Mouse (Mus musculus): ENCODE results near the gene H13. TPM values are rescaled to one million over a fixed set of nuclear protein-coding genes. Genes with fewer than 3 reads are reported as not detected.
A peak's percentile ranks its signal among the peaks of the same experiment; 100 is the strongest.

H13 gene
- polyA plus RNA-seq, 1 experiment, result 64.3 TPM

DNA sequence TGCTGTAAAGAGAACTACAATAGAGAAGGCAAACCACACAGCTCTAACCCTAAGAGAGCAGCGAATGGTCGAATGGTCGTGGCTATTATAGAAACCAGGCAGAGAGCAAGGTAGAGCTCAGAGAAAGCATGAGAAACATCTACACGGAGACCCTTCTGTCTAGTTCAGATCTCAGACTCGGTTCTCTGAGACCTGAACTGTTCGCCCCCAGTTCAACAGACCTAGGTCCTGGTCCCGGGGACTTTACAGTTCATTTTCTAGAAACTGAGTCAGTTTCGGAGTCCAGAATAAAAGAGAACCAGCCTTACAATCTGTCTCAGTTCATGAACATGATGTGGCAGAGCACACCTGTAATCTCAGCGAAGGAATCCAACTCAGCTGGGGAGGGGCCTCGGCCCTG is 65.2 kb downstream of the H13 start:
- no peak for DNase-seq (ENCODE audit: low spot score)

DNA sequence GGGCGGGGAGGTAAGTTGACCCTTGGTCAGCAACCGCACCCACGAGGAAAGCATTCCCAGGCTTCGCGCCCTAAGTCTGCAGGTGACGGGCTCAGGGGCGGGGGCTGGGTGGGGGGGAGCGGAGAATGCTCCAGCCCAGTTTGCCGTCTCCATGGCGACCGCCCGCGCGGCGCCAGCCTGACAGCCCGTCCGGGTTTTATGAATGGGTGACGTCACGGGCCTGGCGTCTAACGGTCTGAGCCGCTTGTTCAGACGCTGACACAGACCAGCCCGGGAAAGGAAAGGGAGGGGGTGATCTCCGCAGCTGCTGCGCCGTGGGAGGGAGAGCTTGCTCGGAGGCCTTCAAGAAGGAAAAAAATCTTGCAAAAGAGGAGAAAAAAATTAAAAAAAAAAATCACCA is 65.7 kb downstream of the H13 start:
- peak; percentile 88 for DNase-seq (ENCODE audit: low spot score)

DNA sequence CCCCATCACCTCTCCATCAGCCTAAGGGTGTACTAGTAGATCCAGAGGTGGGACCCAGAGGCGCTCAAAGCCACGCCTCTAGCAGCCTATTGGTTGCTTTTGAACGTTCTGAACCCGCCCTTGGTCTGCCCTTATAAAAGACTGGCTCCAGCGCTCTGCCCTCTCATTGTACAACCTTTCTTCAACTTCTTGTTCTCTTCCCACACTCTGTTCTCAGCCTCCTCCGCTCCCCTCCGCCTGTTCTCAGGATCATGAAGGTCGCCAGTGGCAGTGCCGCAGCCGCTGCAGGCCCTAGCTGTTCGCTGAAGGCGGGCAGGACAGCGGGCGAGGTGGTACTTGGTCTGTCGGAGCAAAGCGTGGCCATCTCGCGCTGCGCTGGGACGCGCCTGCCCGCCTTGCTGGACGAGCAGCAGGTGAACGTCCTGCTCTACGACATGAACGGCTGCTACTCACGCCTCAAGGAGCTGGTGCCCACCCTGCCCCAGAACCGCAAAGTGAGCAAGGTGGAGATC is 66.9 kb downstream of the H13 start, which contains the start of gene Id1:
TSS of gene Id1 (plus strand) at position 162 of the 512 bp plus-strand sequence.
- DNase-seq (ENCODE audit: low spot score), result peak; percentile 89

- DNase-seq (ENCODE audit: low spot score), result no peak
Measured at GRCm38 (mm10) chr2:152736748-152737147, 67.5 kb downstream of the H13 start.

DNA sequence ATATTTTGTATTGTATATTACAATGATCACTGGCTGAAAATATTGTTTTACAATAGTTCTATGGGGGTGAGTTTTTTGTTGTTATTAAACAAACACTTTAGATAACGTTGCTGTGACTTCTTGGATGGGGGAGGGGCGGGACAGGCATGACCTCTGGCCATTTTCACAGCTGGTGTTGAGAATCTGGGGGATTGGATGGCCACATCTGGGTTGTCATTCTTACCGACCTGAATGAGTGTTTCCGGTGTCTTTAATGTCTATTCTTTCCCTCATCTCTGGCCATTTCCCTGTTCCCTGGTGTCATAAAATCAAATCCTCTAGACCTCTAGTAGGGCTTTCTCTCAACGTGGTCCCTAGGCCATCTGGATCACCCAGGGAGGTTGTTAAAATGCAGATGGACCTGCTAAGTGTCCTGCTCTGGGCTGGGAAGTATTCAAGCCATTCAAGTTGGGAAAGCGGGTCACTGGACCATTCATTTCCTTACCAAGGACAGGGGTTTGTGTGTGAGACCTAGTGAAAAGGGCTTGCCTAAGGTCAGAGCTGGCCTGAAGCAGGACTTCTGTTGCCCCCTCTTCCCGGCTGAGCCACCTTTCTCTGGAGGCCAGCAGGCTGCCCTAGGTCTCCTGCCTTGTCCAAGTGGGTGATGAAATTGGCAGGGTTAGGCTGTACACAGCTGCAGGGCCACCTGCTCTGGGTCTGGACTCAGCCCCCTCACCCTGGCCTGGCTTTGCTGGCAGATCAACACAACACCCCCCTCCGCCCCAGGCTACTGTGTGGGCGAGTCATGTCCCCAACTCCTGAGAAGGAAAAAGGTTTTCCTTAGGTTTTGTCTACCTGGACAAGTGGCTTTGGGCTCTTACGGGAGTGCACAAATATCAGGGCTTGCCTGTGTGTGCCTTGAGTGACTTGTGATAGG is 68.3 kb downstream of the H13 start:
- DNase-seq (ENCODE audit: low spot score), result no peak

DNA sequence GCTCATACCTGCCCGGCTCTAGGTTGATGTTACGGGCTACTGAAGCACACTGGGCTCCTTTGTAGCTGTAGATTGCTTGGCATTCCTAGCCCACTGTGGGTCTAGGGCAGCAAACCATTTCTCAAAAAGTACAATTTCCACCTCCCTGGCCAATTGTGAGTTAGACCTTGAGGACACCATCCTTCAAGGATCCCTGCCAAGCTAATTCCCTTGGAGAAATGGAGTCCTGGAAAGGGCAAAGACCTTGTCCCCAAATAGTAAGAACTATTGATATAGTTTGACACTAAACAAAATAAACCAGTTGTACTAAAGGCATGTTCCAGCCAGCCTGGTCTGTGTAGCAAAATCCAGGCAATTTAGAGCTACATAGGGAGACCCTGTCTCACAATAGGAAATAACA is 69.1 kb downstream of the H13 start:
- DNase-seq (ENCODE audit: low spot score), result no peak

- peak; percentile 77 for DNase-seq (ENCODE audit: low spot score)
Measured at GRCm38 (mm10) chr2:152739031-152739841, 70.0 kb downstream of the H13 start.

DNA sequence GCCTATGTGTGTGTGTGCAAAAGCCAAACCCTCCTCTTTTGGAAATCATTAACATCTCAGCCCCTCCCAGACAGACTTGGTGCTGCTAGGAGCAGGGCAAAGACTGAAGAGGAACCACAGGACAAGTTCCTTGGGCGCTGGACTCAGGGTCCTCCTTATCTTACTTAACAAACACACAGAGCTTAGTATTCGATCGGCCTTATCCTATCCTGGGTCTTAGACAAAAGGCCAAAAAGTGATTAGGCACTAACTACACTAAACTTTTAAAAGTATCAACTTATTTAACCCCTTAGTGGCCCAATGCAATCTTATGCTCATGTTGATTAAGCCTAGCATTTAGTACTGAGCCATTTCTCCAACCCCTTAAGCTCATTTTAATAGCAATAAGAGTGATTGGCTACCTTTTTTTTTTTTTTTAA is 70.6 kb downstream of the H13 start:
- no peak for DNase-seq (ENCODE audit: low spot score)

- DNase-seq (ENCODE audit: low spot score), result no peak
Measured at GRCm38 (mm10) chr2:152740490-152740889, 71.2 kb downstream of the H13 start.

DNA sequence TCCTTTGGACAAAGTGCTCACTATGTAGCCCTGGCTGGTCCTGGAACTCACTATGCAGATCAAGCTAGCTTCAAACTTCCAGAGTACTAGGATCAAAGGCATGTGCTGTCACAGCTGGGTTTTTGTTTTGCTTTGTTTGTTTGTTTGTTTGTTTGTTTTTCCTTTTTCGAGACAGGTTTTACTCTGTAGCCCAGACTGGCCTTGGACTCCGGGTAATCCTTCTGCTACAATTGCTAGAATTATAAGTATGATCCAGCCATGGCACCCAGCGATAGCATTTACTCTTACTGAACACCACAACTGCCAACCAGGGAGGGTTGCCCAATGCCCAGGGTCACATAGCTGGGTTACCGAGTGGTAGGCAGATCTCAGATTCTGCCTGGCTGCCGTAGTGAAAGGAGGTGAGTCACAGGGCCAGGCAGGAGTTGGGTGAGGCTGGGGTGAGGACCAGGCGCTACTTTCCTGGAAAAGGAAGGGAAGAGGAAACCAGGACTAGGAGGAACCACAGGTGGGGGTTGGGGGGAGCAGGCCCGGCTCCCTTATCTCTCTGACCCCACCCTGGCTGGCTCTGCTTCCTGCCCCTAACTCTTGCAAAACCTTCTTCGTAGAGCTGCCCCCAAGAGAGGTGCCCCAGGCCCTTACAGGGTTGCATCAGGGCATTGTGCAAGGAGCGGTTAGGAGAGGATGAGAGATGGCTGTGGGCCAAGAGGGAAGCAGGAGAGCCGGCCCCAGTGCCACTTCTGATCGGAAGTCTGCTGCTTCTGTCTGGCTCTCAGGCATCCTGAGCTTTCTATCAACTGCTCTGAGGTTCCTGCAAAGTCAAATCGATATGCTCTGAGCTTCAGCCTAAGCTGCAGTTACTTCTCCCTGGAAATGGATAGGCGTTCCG is 72.1 kb downstream of the H13 start:
- DNase-seq (ENCODE audit: low spot score), result peak; percentile 60

DNA sequence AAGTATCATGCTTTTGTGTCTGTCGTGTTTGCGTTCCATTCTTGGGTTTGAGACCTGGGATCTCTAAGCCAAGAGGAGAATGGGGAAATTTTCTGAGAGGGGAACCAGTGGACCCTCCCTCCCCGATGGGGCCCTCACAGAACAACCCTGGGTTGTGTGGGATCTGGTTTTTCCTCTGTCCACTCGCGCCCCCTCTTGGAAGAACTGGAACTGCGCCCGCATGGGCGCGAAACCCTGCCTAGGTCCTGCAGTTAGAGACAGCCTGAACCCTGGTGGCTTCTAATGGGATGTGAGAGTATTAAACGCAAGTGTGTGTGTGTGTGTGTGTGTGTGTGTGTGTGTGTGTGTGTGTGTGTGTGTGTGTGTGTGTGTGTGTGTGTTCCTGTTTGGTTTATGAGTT is 73.2 kb downstream of the H13 start:
- no peak for DNase-seq (ENCODE audit: low spot score)

DNA sequence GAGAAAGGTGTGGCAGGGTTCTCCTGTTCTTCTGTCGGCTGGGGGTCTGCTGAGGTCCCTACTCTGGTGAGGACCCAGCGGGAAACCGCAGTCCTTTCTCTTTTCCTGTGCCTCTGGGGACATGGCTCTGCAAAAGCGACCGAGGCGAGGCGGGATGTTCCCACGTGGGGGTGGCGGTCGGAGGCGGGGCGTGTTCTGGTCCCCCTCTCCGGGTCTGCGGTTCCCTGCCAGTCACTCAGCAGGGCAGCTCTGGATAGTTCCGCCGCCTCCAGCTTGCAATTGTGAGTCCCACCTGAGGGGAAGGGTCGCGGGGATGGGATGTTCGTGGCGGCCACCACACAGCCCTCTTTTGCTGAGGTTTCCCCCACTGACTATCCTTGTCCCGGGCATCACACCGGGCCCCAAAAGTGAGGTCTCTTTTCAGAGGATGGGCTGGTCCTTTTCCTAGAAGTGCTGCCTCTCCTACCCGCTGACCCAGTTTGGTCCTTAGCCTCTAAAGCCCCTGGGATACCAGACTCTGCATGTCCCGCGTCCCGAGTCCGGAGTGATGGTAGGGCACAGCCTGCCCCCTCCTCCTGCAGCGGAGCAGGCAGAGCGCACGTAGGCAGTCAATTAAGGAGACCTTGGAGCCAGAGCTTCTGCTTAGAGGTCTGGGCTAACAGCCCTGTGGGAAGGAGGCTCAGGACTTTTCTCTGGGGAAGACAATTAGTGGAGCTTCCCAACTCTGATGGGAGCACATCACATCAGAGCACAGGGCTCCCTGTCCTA is 84.9 kb downstream of the H13 start, which contains the start of gene Cox4i2:
TSS of gene Cox4i2 (plus strand) at position 230 of the 768 bp plus-strand sequence.
- DNase-seq (ENCODE audit: low spot score), result no peak

GRCm38 (mm10) chr2:152756474-152757393 is 87.5 kb downstream of the H13 start:
- no peak for DNase-seq (ENCODE audit: low spot score)

- no peak for DNase-seq (ENCODE audit: low spot score)
Measured at GRCm38 (mm10) chr2:152757478-152757877, 88.2 kb downstream of the H13 start.

Other genes with a start within 250 kb of the H13 start
- not detected in 2 replicates for gene Defb23, start 204.8 kb upstream of the H13 start, polyA plus RNA-seq (2012; rRNA removed)
- not detected in 2 replicates for gene Defb20, start 192.4 kb upstream of the H13 start, polyA plus RNA-seq (2012; rRNA removed)
- gene Defb22, start 179.3 kb upstream of the H13 start, polyA plus RNA-seq (2012; rRNA removed), result not detected in 2 replicates
- not detected in 2 replicates for gene Defb26, start 157.8 kb upstream of the H13 start, polyA plus RNA-seq (2012; rRNA removed)
- gene Defb28, start 151.2 kb upstream of the H13 start, polyA plus RNA-seq (2012; rRNA removed), result not detected in 2 replicates
- gene Defb29, start 129.4 kb upstream of the H13 start, polyA plus RNA-seq (2012; rRNA removed), result not detected in 2 replicates
- not detected in 2 replicates for gene Gm17416, start 100.1 kb upstream of the H13 start, polyA plus RNA-seq (2012; rRNA removed)
- gene Defb21, start 96.7 kb upstream of the H13 start, polyA plus RNA-seq (2012; rRNA removed), result not detected in 2 replicates
- gene Defb19, start 89.1 kb upstream of the H13 start, polyA plus RNA-seq (2012; rRNA removed), result not detected in 2 replicates
- gene Defb45, start 70.1 kb upstream of the H13 start, polyA plus RNA-seq (2012; rRNA removed), result 0.21 TPM in 1 of 2 replicates, not detected in the other
- gene Defb36, start 65.1 kb upstream of the H13 start, polyA plus RNA-seq (2012; rRNA removed), result not detected in 2 replicates
- 0.78 and 0.95 TPM in 2 replicates for gene Defb25, start 46.4 kb upstream of the H13 start, polyA plus RNA-seq (2012; rRNA removed)
- 9.4 and 11.7 TPM in 2 replicates for gene Rem1, start 42.5 kb upstream of the H13 start, polyA plus RNA-seq (2012; rRNA removed)
- 17.1 and 17.8 TPM in 2 replicates for gene Mcts2, start 17.6 kb downstream of the H13 start, polyA plus RNA-seq (2012; rRNA removed)
- 416 and 633 TPM in 2 replicates for gene Id1, start 66.8 kb downstream of the H13 start, polyA plus RNA-seq (2012; rRNA removed)
- 9.6 and 10.0 TPM in 2 replicates for gene Cox4i2, start 84.7 kb downstream of the H13 start, polyA plus RNA-seq (2012; rRNA removed)
- gene Bcl2l1, start 162.3 kb downstream of the H13 start, polyA plus RNA-seq (2012; rRNA removed), result 76.7 and 88.6 TPM in 2 replicates
- 3.0 and 3.2 TPM in 2 replicates for gene Tpx2, start 178.5 kb downstream of the H13 start, polyA plus RNA-seq (2012; rRNA removed)
- gene Mylk2, start 241.9 kb downstream of the H13 start, polyA plus RNA-seq (2012; rRNA removed), result 0.34 and 0.63 TPM in 2 replicates

Measured in urinary bladder, adult 2 months (tissue).